Mouse (Mus musculus) embryonic facial prominence, embryonic 10.5 days (tissue): ENCODE measurements around the gene Gpbp1. TPM values are rescaled to one million over a fixed set of nuclear protein-coding genes. Genes with fewer than 3 reads are reported as not detected.

Experiments
- DNase-seq: peaks from one replicate; pipeline ENCODE4 v3.0.0-alpha.2; 2017; ENCODE audit warnings: low spot score
- H3K27ac ChIP-seq: fragments of 300-500 bp; sonication (generic); replicated peaks from 2 replicates; pipeline ENCODE4 v1.5.1; 2016; ENCODE audit warnings: mild to moderate bottlenecking
- H3K27me3 ChIP-seq: fragments of 300-500 bp; sonication (generic); replicated peaks from 2 replicates; pipeline ENCODE4 v1.6.1; 2016; ENCODE audit warnings: low read depth, mild to moderate bottlenecking; ENCODE audit not compliant: poor library complexity, severe bottlenecking
- H3K36me3 ChIP-seq: fragments of 300-500 bp; sonication (generic); replicated peaks from 2 replicates; pipeline ENCODE4 v1.6.1; 2016; ENCODE audit warnings: mild to moderate bottlenecking, moderate library complexity
- H3K4me1 ChIP-seq: fragments of 300-500 bp; sonication (generic); 2 replicates; pipeline ENCODE4 v1.6.1; 2016
- H3K4me3 ChIP-seq: fragments of 300-500 bp; sonication (generic); 2 replicates; pipeline ENCODE4 v1.5.1; 2016; ENCODE audit warnings: mild to moderate bottlenecking, moderate library complexity
- H3K9me3 ChIP-seq: fragments of 300-500 bp; sonication (generic); 2 replicates; pipeline ENCODE4 v1.6.1; 2016; ENCODE audit warnings: mild to moderate bottlenecking
- WGBS: fragments of 180-500 bp; shearing (Covaris S2); methylation state at CpG from one replicate; pipeline ENCODE4 v1.1.7; 2016; 5-methylcytosine and 5-hydroxymethylcytosine counted together
- polyA plus RNA-seq: library from polyadenylated mRNA; unstranded; fragments of >200 nt; fragmentation: Nextera tagmentation; extraction: Ambion mirVana; gene quantifications from 2 replicates; pipeline ENCODE4 v1.2.1, GENCODE M21; 2016

The Gpbp1 gene
- polyA plus RNA-seq, 1 experiment from 2014 or later: 101 TPM

GRCm38 (mm10) chr13:111431174-111431573, 58.7 kb downstream of the Gpbp1 start:
- Histone ChIP-seq H3K4me1 (no peaks in the 10 kb centered on the region), H3K4me3 (no peak overlapping the region), H3K9me3 (no peaks in the 10 kb centered on the region), H3K36me3 (peaks cover 84% of the 10 kb centered on the region), H3K27ac (no peak overlapping the region), H3K27me3 (no peaks in the 10 kb centered on the region)
- no peak for DNase-seq
- 78% methylated on average over 1 of the region's 1 CpGs for WGBS

DNA sequence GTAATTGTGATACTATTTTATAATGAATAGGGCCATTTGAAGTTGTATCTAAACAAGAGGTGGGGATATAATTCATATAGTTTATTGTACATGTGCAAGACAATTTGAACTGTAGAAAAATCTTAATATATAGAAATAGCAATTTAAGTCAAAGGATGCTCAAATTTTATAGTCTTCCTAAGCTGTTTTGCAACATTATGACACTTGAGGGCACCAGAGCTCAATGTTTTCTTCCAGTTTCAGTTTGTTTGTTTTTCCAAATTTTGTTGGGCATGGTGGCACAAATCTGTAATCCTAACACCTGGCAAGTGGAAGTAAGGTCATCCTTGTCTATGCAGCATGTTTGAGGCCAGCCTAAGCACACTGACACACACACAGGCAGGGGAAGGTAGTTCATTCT, 68.6 kb downstream of the Gpbp1 start:
- Histone ChIP-seq H3K9me3 (no peaks in the 10 kb centered on the region), H3K36me3 (peaks cover 22% of the 10 kb centered on the region), H3K4me3 (no peak overlapping the region), H3K27me3 (no peaks in the 10 kb centered on the region), H3K4me1 (no peaks in the 10 kb centered on the region), H3K27ac (no peak overlapping the region)
- no peak for DNase-seq

DNA sequence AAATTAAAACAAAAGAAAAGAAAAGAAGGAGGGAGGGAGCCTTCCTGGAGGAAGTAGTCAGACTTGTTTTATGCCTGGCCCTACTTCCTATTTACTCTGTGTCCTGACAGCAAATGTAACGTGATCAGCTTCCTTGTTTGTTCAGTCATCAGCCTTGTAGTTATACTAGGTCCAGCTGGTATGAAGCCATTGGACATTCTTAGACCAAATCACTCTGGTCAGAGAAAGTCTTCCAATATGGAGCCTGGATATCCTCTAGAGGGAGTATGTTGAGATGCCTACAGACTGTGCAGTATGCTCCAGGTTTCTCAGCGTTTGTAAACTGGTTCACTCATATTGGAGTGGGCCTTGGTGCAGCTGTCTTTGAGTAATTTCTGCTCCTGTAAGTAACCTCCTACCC, 71.8 kb downstream of the Gpbp1 start:
- H3K9me3 ChIP-seq: no peaks in the 10 kb centered on the region
- 68% methylated on average over 2 of the region's 2 CpGs for WGBS
- no peak for DNase-seq
- no peaks in the 10 kb centered on the region for H3K27me3 ChIP-seq
- peaks cover 9% of the 10 kb centered on the region; the same call in 1 of the 2 replicates for H3K36me3 ChIP-seq
- H3K27ac ChIP-seq: no peak overlapping the region
- H3K4me1 ChIP-seq: no peaks in the 10 kb centered on the region
- H3K4me3 ChIP-seq: no peak overlapping the region

GRCm38 (mm10) chr13:111413156-111413555, 76.8 kb downstream of the Gpbp1 start:
- H3K36me3 ChIP-seq: no peaks in the 10 kb centered on the region

GRCm38 (mm10) chr13:111410831-111411230, 79.1 kb downstream of the Gpbp1 start:
- Histone ChIP-seq H3K4me3 (no peak overlapping the region), H3K27ac (no peak overlapping the region), H3K27me3 (no peaks in the 10 kb centered on the region), H3K9me3 (no peaks in the 10 kb centered on the region), H3K4me1 (no peaks in the 10 kb centered on the region), H3K36me3 (no peaks in the 10 kb centered on the region)
- peak; percentile 32 for DNase-seq
- 7% methylated on average over 7 of the region's 7 CpGs for WGBS

More at GRCm38 (mm10) chr13:111413156-111413555, 76.8 kb downstream of the Gpbp1 start:
- no peak overlapping the region for H3K4me3 ChIP-seq
- no peaks in the 10 kb centered on the region for H3K9me3 ChIP-seq
- WGBS: 38% methylated on average over 4 of the region's 4 CpGs
- no peaks in the 10 kb centered on the region for H3K27me3 ChIP-seq
- no peaks in the 10 kb centered on the region for H3K4me1 ChIP-seq
- peak; percentile 47 for DNase-seq
- H3K27ac ChIP-seq: no peak overlapping the region

GRCm38 (mm10) chr13:111406859-111407389, 83.0 kb downstream of the Gpbp1 start:
- 62% methylated on average over 9 of the region's 9 CpGs for WGBS
- Histone ChIP-seq H3K27ac (no peak overlapping the region), H3K4me1 (no peaks in the 10 kb centered on the region), H3K36me3 (no peaks in the 10 kb centered on the region), H3K4me3 (no peak overlapping the region), H3K27me3 (no peaks in the 10 kb centered on the region), H3K9me3 (no peaks in the 10 kb centered on the region)
- peak; percentile 20 for DNase-seq

DNA sequence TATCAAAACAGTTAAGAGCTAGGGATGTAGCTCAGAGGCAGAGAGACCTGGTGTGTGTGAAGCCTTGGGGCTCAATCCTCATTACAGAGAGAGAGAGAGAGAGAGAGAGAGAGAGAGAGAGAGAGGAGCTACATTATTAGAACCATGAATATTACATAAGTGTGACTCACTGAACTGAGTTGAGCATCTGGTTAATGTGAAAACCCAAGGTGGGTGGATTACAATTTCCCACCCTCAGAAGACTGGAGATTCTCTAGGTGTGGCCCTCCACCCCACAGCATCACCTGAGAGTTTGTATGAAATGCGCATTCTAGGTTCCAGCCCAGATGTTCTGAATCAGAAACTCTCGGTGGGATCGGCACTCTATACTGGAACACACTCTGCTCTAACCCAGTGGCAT, 84.0 kb downstream of the Gpbp1 start:
- no peak overlapping the region for H3K4me3 ChIP-seq
- H3K36me3 ChIP-seq: no peaks in the 10 kb centered on the region
- H3K27me3 ChIP-seq: no peaks in the 10 kb centered on the region
- DNase-seq: no peak
- 87% methylated on average over 3 of the region's 3 CpGs for WGBS
- no peaks in the 10 kb centered on the region for H3K4me1 ChIP-seq
- no peak overlapping the region for H3K27ac ChIP-seq
- no peaks in the 10 kb centered on the region for H3K9me3 ChIP-seq

DNA sequence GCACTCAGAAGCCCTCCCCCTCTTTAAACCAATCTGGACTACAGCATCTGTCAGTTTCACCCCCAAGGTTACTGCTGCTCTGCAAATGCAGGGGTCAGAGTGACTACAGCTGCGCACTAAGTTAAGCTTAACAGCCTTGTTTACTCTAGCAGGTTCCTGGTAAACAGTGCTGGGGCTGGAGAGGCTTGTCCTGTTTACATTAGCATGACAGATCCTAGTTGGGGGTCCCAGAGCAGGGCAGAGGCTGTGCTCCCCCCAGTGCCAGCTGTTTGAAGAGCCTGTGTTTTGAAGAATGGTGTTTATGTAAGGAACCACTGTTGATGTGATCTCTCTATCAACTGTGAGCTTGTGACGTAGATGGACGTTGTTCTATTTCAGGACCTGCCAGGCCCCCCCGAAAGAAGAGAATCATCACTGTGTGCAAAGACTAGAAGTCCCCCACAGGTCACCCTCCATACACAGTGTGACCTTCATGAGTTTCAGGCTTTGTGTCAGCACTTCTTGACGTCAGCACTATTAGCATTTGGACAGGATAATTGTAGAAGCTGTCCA, 92.2 kb downstream of the Gpbp1 start:
- Histone ChIP-seq H3K27me3 (no peaks in the 10 kb centered on the region), H3K9me3 (no peaks in the 10 kb centered on the region), H3K4me1 (peaks cover 14% of the 10 kb centered on the region), H3K36me3 (no peaks in the 10 kb centered on the region), H3K4me3 (no peak overlapping the region), H3K27ac (no peak overlapping the region)
- peak; percentile 17 for DNase-seq
- WGBS: 37% methylated on average over 5 of the region's 5 CpGs

DNA sequence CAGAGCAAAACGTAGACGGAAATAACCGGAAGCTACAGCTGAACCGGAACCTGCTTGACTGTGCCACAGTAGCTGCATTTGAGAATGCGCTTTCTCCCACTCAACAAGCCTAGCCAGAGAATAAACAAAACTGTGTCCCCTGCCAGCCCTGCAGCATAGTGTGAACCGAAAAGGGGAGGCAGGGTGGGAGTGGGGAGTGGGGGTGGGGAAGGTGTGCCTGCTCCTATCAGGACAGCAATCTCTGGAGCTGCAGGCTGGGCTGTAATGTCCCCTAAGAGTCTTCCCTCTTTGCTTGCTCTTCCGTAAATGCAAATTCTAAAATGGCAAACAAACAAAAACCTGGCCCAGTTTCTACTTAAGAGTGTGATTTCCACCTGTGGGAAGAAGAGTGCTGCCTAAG, 92.8 kb downstream of the Gpbp1 start:
- Histone ChIP-seq H3K27me3 (no peaks in the 10 kb centered on the region), H3K36me3 (no peaks in the 10 kb centered on the region), H3K4me3 (no peak overlapping the region), H3K27ac (no peak overlapping the region; the same call in 1 of the 2 replicates), H3K9me3 (no peaks in the 10 kb centered on the region), H3K4me1 (peaks cover 14% of the 10 kb centered on the region)
- whole genome bisulfite sequencing: 52% methylated on average over 7 of the region's 7 CpGs
- DNase-seq: peak; percentile 11

GRCm38 (mm10) chr13:111395528-111395927, 94.4 kb downstream of the Gpbp1 start:
- WGBS: 89% methylated on average over 7 of the region's 7 CpGs

DNA sequence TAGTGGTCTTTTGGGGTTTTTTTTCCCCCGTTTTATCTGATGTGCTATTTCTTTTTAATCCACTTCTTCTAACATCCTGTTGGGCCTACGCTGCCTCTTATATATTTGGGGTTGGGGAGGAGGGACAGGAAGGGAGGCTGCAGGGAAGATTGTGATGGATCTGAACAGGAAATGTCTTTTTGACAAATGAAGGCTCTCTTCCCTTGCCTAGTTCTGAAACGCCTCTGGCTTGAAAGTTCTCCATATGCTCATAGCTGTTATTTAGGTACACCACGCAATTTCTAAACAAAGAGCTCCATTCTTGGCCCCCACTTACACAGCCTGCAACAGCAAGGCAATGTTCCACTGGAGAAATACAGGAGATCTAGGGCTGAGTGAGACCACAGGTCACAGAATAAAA, 95.0 kb downstream of the Gpbp1 start:
- Histone ChIP-seq H3K4me1 (peaks cover 14% of the 10 kb centered on the region), H3K36me3 (no peaks in the 10 kb centered on the region), H3K27me3 (no peaks in the 10 kb centered on the region), H3K9me3 (no peaks in the 10 kb centered on the region), H3K27ac (no peak overlapping the region), H3K4me3 (no peak overlapping the region)
- no peak for DNase-seq
- 63% methylated on average over 4 of the region's 4 CpGs for WGBS

More at GRCm38 (mm10) chr13:111395528-111395927, 94.4 kb downstream of the Gpbp1 start:
- Histone ChIP-seq H3K4me1 (peaks cover 14% of the 10 kb centered on the region), H3K36me3 (no peaks in the 10 kb centered on the region), H3K27me3 (no peaks in the 10 kb centered on the region), H3K4me3 (no peak overlapping the region), H3K27ac (no peak overlapping the region), H3K9me3 (no peaks in the 10 kb centered on the region)
- no peak for DNase-seq

DNA sequence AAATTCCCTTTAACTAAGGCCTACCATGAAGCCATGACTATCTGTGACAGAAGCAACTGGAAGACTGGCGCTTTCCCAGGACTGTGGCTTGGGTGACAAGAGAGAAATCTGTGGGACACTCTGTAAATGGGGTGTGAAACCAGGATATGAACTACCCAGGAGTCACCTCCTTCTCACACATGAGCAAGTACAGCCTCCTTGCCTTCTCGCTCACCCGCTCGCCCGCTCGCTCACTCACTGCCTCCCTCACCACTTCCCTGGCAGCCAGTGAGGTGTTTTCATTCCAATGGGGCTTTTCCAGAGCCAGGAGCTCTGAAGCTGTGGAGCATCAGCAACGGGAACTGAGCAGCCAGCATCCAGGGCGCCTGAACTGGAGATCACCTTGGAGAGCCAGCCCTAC, 95.6 kb downstream of the Gpbp1 start:
- no peak overlapping the region for H3K4me3 ChIP-seq
- H3K36me3 ChIP-seq: no peaks in the 10 kb centered on the region
- no peak for DNase-seq
- no peaks in the 10 kb centered on the region for H3K27me3 ChIP-seq
- H3K27ac ChIP-seq: no peak overlapping the region
- H3K9me3 ChIP-seq: no peaks in the 10 kb centered on the region
- H3K4me1 ChIP-seq: peaks cover 14% of the 10 kb centered on the region
- 82% methylated on average over 8 of the region's 8 CpGs for WGBS

GRCm38 (mm10) chr13:111393426-111393825, 96.5 kb downstream of the Gpbp1 start:
- no peak for DNase-seq
- Histone ChIP-seq H3K27me3 (no peaks in the 10 kb centered on the region), H3K9me3 (no peaks in the 10 kb centered on the region), H3K36me3 (no peaks in the 10 kb centered on the region), H3K4me3 (no peak overlapping the region), H3K4me1 (peaks cover 14% of the 10 kb centered on the region), H3K27ac (no peak overlapping the region)
- WGBS: 63% methylated on average over 6 of the region's 6 CpGs
